Mouse (Mus musculus) kidney, adult 8-10 months (tissue): ENCODE results near the gene Lonp2.

Experiments used
- DNase-seq, 2 experiments: peaks; one replicate each; pipeline ENCODE4 v3.0.0; 2022

Gene Lonp2

GRCm38 (mm10) chr8:86759090-86759491 lies 135.2 kb downstream of the Lonp2 start:
- no peak for DNase-seq

- no peak for DNase-seq
These were observed 136.9 kb downstream of the Lonp2 start for GRCm38 (mm10) chr8:86760746-86761145.

- DNase-seq = no peak
These were observed 139.0 kb downstream of the Lonp2 start for GRCm38 (mm10) chr8:86762806-86763205.

GRCm38 (mm10) chr8:86765155-86765554 lies 141.3 kb downstream of the Lonp2 start:
- DNase-seq = no peak

GRCm38 (mm10) chr8:86765669-86766068 lies 141.8 kb downstream of the Lonp2 start:
- DNase-seq = no peak

- DNase-seq = peak; percentile 56 to 64
These were observed 142.8 kb downstream of the Lonp2 start for GRCm38 (mm10) chr8:86766548-86767211.

GRCm38 (mm10) chr8:86768499-86768898 lies 144.7 kb downstream of the Lonp2 start:
- no peak for DNase-seq

- peak in 1 of 2 experiments; percentile 58 for DNase-seq
These were observed 146.3 kb downstream of the Lonp2 start for GRCm38 (mm10) chr8:86769945-86770715.
